Mouse (Mus musculus) liver, embryonic 14.5 days (tissue): Measurements from ENCODE around the gene Hist2h3b. TPM values are rescaled to one million over a fixed set of nuclear protein-coding genes. Genes with fewer than 3 reads are reported as not detected.

Source experiments
- ATAC-seq: fragments of 200-750 bp; cut with Nextera tagmentation; 2 replicates; pipeline ENCODE4 v1.8.0; 2017; ENCODE audit warnings: moderate number of reproducible peaks, mild to moderate bottlenecking, moderate library complexity; ENCODE audit not compliant: insufficient read depth
- DNase-seq, 3 experiments: peaks; one replicate each; pipeline ENCODE4 v3.0.0-alpha.2; 2012 to 2013; ENCODE audit warnings: low read depth in 3 of 3, low spot score in 3 of 3
- H3K27ac ChIP-seq: fragments of 300-500 bp; sonication (generic); 2 replicates; pipeline ENCODE4 v1.5.1; 2014; ENCODE audit warnings: moderate library complexity, mild to moderate bottlenecking, control low read depth, inconsistent platforms
- H3K27me3 ChIP-seq: fragments of 300-500 bp; sonication (generic); 2 replicates; pipeline ENCODE4 v1.6.1; 2014; ENCODE audit warnings: mild to moderate bottlenecking, low read length, moderate library complexity; ENCODE audit not compliant: control insufficient read depth, insufficient read depth
- H3K36me3 ChIP-seq: fragments of 300-500 bp; sonication (generic); replicated peaks from 2 replicates; pipeline ENCODE4 v1.6.1; 2014; ENCODE audit warnings: low read depth; ENCODE audit not compliant: control insufficient read depth, insufficient read depth
- H3K4me1 ChIP-seq, 2 experiments: fragments of 200-500 bp in 1 of 2; fragments of 300-500 bp in 1 of 2; sonication (generic) in 1 of 2; replicated peaks; 2 replicates each; pipeline ENCODE4 v1.6.1; 2012 to 2014; ENCODE audit warnings: antibody characterized with exemption in 1 of 2, inconsistent platforms in 1 of 2, low read length in 1 of 2; ENCODE audit not compliant: control insufficient read depth in 2 of 2, insufficient read depth in 2 of 2
- H3K4me2 ChIP-seq: fragments of 300-500 bp; sonication (generic); 2 replicates; pipeline ENCODE4 v1.6.1; 2014; ENCODE audit warnings: low read depth, mild to moderate bottlenecking, control low read depth, moderate library complexity
- H3K4me3 ChIP-seq, 2 experiments: fragments of 200-500 bp in 1 of 2; fragments of 300-500 bp in 1 of 2; sonication (generic) in 1 of 2; 2 replicates each; pipeline ENCODE4 v1.5.1; 2012 to 2014; ENCODE audit warnings: low read depth in 2 of 2, low read length in 2 of 2, mild to moderate bottlenecking in 2 of 2, control low read depth in 1 of 2, inconsistent platforms in 1 of 2, moderate library complexity in 1 of 2; ENCODE audit not compliant: insufficient read depth in 1 of 2
- H3K9ac ChIP-seq: fragments of 300-500 bp; sonication (generic); replicated peaks from 2 replicates; pipeline ENCODE4 v1.6.1; 2014; ENCODE audit warnings: mild to moderate bottlenecking, control low read depth, moderate library complexity
- H3K9me3 ChIP-seq: fragments of 300-500 bp; sonication (generic); 2 replicates; pipeline ENCODE4 v1.6.1; 2016; ENCODE audit warnings: low read length, mixed read lengths; ENCODE audit not compliant: control insufficient read depth
- CTCF ChIP-seq: IDR thresholded peaks from 2 replicates; pipeline ENCODE4 v1.5.1; 2016; ENCODE audit warnings: antibody characterized with exemption, low read depth, control low read depth
- EP300 ChIP-seq: IDR thresholded peaks from 2 replicates; pipeline ENCODE4 v1.6.1; 2016; ENCODE audit warnings: antibody characterized with exemption, low read depth
- WGBS: fragments of 180-500 bp; shearing (Covaris S2); extraction: QIAGEN DNeasy Blood & Tissue Kit; methylation state at CpG from one replicate; pipeline ENCODE4 v1.1.7; 2014; ENCODE audit not compliant: insufficient replicate concordance; 5-methylcytosine and 5-hydroxymethylcytosine counted together
- polyA plus RNA-seq, 2 experiments: library from polyadenylated mRNA; depleted of rRNA in 1 of 2; stranded (reverse) in 1 of 2; unstranded in 1 of 2; fragments of >200 nt; fragmentation: Nextera tagmentation in 1 of 2; extraction: Ambion mirVana in 1 of 2; gene quantifications; 2 replicates each; pipeline versions ENCODE4 v1.2.1 to v1.2.3; 2012 to 2014

The Hist2h3b gene
- polyA plus RNA-seq, 2 experiments, result 68.0 to 100 TPM

DNA sequence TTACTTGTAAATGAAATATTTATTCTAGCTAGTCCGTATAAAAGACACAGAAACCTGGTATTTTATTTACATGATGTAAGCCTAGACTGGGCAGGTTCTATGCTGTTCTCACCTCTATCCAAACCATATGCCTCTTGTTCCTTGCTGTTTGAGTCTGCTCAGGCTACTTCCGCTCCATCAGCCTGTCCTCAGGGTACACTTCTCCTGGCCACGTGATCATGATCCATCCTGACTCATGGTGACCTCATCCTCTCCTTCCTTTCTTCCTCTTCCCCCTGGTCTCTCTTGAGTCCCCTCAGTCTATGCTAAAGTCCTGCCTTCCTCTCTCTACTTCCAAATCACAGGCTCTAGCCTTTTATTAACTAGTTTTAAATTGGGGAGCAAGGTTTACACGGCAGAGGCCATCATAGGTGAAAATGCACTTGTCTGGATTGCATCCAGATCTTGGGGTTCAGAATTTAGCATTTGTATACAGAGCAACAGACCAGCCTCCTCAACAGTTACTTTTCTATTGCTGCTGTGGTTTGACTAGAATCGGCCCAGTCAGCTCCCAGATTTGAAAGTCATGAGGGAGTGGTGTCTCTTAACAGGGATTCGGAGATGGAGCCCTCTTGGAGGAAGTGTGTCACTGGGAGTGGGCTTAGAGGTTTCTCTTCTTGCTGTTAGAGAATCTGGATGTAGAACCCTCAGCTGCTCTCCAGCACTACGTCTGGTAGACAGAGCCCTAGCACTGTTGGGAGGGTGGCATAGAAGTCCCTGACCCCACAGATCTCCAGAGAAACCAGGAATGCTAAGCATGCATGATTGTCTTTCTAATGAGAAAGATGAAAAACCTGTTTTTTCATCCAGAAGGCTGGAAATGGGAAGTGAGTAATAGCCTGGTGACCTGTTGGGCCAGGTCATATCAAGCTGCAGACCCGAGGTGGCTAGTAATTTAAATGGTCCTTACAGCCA is 41.5 kb upstream of the Hist2h3b start:
- no peak overlapping the region for H3K9ac ChIP-seq
- ATAC-seq (no peak), DNase-seq (no peak)
- H3K4me3 ChIP-seq, result no peak overlapping the region
- no peaks in the 10 kb centered on the region for H3K27me3 ChIP-seq
- peaks cover 32 to 45% of the 10 kb centered on the region in 2 experiments for H3K4me1 ChIP-seq
- TF ChIP-seq EP300 (no peak), CTCF (no peak)
- no peaks in the 10 kb centered on the region for H3K9me3 ChIP-seq
- H3K27ac ChIP-seq, result no peak overlapping the region
- no peak overlapping the region for H3K4me2 ChIP-seq
- H3K36me3 ChIP-seq, result no peaks in the 10 kb centered on the region
- WGBS, result 61% methylated on average over 8 of the region's 8 CpGs

DNA sequence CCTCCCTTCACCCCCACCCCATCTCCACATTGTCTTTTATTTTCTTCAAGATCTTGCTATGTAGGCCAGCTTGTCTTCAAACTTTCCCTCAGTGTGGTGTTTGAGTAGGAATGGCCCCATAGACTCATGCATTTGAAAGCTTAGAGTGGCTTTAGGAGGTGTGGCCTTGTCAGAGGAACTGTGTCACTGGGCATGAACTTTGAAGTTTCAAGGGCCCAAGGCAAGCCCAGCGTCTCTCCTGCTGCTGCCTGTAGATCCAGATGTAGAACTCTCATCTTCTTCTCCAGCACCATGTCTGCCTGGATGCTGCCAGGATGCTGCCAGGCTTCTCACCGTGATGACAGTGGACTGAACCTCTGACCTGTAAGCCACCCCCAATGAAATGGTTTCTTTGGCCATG is 39.6 kb upstream of the Hist2h3b start:
- Histone ChIP-seq H3K4me3 (no peak overlapping the region), H3K36me3 (no peaks in the 10 kb centered on the region), H3K4me2 (no peak overlapping the region), H3K27ac (no peak overlapping the region), H3K27me3 (no peaks in the 10 kb centered on the region), H3K9ac (no peak overlapping the region), H3K9me3 (no peaks in the 10 kb centered on the region), H3K4me1 (peaks cover 18 to 32% of the 10 kb centered on the region in 2 experiments)
- no peak for TF ChIP-seq EP300
- TF ChIP-seq CTCF, result no peak
- 66% methylated on average over 2 of the region's 2 CpGs for WGBS
- ATAC-seq, result no peak
- no peak for DNase-seq

DNA sequence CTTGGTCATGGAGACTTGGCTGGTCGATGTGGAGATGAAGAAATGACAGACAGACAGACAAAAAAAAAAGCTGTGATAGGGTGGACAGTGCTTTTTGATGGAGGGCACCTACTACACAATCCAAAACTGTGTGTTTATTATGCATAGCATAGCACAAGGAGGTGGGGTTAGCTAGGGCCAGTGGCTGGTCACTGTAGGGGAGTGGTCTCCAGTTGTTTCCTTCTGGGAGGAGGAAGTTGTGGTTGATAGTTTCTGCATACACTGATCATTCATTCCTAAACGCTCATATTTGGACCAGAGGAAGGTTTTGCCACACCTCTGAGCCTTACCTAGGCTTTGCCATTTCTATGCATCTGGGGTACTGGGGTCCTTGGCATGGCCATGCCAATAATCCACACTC is 38.0 kb upstream of the Hist2h3b start:
- TF ChIP-seq EP300 (no peak), CTCF (no peak)
- Histone ChIP-seq H3K4me1 (peaks cover 9 to 19% of the 10 kb centered on the region in 2 experiments), H3K27me3 (no peaks in the 10 kb centered on the region), H3K36me3 (no peaks in the 10 kb centered on the region), H3K9ac (no peak overlapping the region), H3K4me3 (no peak overlapping the region), H3K27ac (no peak overlapping the region), H3K4me2 (no peak overlapping the region), H3K9me3 (no peaks in the 10 kb centered on the region)
- no peak for ATAC-seq
- WGBS, result 34% methylated on average over 2 of the region's 2 CpGs
- DNase-seq, result no peak

DNA sequence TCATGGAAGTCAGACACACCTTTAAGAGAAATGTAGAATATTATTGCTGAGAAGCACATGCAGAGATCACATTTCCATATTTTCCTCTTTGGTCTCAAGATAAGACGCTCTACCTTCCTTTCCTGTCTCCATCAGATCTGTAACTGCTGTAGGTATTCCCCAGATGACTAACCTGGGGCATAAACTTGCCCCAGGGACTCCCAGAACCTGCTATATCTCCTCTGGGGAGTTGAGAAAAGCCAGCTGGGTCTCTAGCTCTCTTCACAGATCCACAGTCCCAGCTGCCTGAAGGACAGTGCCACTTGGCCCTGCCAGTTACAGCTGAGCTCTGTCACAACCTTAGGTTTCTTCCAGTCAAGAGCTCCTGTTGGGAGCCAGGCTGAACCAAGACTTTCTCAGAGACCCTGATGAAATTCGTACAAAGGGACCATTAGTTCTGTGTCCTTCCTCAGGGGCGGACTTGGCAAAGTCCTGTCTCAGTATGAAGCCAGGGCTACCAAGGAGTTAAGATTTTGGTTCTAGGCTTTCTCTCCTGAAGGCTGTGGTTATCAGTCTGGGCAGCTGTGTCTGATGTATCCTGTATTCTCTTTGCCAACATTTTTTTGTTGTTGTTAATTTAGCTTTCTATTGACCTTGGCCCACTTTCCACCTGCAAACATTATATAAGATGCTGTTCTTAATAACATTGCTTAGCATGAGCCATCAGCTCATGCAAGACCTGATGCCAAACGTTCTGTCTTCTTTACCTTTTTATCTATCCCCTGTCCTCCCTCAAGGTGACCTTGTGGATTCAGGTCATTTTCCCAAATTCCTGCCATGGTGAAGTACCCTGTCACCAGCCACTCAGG is 37.3 kb upstream of the Hist2h3b start:
- Histone ChIP-seq H3K27me3 (no peaks in the 10 kb centered on the region), H3K36me3 (no peaks in the 10 kb centered on the region), H3K27ac (no peak overlapping the region), H3K4me1 (peaks cover 2 to 12% of the 10 kb centered on the region in 2 experiments), H3K9me3 (no peaks in the 10 kb centered on the region), H3K4me2 (no peak overlapping the region), H3K4me3 (no peak overlapping the region), H3K9ac (no peak overlapping the region)
- TF ChIP-seq CTCF (no peak), EP300 (no peak)
- ATAC-seq (no peak), DNase-seq (no peak)
- 63% methylated on average over 4 of the region's 4 CpGs for WGBS

DNA sequence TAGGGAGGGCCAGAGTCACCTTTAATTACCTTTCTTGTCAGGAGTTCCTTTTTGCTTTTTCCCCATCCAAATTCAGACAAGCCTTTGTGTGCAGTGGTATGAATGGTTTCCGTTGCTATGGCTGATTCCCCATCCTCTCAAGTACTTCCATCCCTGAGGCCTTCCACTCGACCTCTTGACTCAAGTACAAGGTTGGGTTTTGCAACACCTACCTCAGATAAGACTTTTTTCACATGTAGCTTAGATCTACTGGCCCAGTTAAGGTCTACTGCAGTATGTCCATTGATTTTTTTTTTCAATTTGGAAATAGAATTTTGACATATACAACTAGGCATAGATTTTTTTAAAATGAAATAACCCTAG is 36.7 kb upstream of the Hist2h3b start:
- Histone ChIP-seq H3K4me3 (no peak overlapping the region), H3K9ac (no peak overlapping the region), H3K27me3 (no peaks in the 10 kb centered on the region), H3K9me3 (no peaks in the 10 kb centered on the region), H3K4me1 (peaks cover 0 to 11% of the 10 kb centered on the region in 2 experiments; a peak in 2 of 4 replicates), H3K27ac (no peak overlapping the region), H3K36me3 (no peaks in the 10 kb centered on the region), H3K4me2 (no peak overlapping the region)
- TF ChIP-seq EP300 (no peak), CTCF (no peak)
- WGBS, result 44% methylated on average over 2 of the region's 2 CpGs
- DNase-seq, result no peak
- no peak for ATAC-seq
